In the genomic region with DNA sequence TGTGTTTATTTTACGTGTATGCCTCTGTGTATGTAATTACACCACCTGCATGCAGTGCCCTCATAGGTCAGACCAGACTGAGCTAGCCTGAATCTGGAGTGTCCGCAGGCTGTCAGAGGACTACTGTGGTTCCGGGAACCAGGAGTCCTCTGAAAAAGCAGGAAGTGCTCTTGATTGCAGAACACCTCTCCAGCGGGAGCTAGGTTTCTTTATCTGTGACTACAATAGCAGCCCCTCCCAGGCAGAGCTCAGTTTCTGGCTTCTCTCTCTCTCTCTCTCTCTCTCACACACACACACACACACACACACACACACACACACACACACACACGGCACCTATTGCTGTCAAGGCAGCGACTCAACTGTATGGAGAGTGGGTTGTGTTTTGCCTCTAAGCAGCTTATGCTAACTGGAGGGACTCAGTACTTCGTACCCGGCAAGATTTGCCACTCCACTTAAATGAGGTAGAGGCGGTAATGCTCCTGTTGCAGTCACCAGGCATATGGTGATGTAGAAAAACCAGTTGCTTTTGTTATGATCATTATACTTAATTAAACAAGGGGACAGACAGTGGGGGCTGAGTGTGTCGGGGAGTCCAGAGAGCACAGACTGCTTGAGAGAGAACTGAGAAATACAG, we compare ENCODE assay signal across 9 mouse cellular contexts. TPM values are rescaled to one million over a fixed set of nuclear protein-coding genes. Genes with fewer than 3 reads are reported as not detected.
DNase-seq lines count a peak whose midpoint lies in the region; ATAC-seq and TF ChIP-seq lines count a peak whose summit lies in the region.
"Had no signal": no experiment of that assay in that cellular context is flagged by ENCODE, and none has a peak within 500 bp of the region (broad histone marks: within the 10 kb centered on the region; RNA-seq: fewer than 3 reads in every experiment).

No protein-coding gene starts in this region.

- DNase-seq in forebrain, embryonic 14.5 days (ENCODE audit: low spot score), result peak; percentile 3
- DNase-seq in forebrain, embryonic 10.5 days (ENCODE audit: extremely low spot score, low spot score), result no peak
- DNase-seq in lung, embryonic 14.5 days, result no peak
- DNase-seq in lung, postnatal 14 days, result no peak
- DNase-seq in spleen, postnatal 10 days (ENCODE audit: low spot score in 2 of 2), result no peak

- ATAC-seq in forebrain, embryonic 14.5 days, result no peak
- ATAC-seq in lung, embryonic 14.5 days (ENCODE audit: insufficient read depth), result no peak
- ATAC-seq in granulocyte monocyte progenitor cell, adult 5-6 weeks (replicated peaks; ENCODE audit: poor library complexity, severe bottlenecking), result peak; percentile 50
- ATAC-seq in megakaryocyte-erythroid progenitor cell, adult 5-6 weeks (replicated peaks; ENCODE audit: low FRiP score, low TSS enrichment, poor library complexity, severe bottlenecking), result no peak

- no peaks in the 10 kb centered on the region for H3K36me3 ChIP-seq in forebrain, embryonic 14.5 days (ENCODE audit: control insufficient read depth, insufficient read depth, low read length)
- H3K36me3 ChIP-seq in forebrain, embryonic 10.5 days (replicated peaks), result no peaks in the 10 kb centered on the region; the same call in 1 of the 2 replicates
- no peaks in the 10 kb centered on the region for H3K36me3 ChIP-seq in lung, embryonic 14.5 days (ENCODE audit: insufficient read depth)
- no peaks in the 10 kb centered on the region for H3K36me3 ChIP-seq in small intestine, adult 2 months (ENCODE audit: control insufficient read depth, insufficient read depth, low read length)
- H3K36me3 ChIP-seq: lung, embryonic 15.5 days had no signal

- no peak overlapping the region for H3K9ac ChIP-seq in forebrain, embryonic 14.5 days (ENCODE audit: low read length)
- no peak overlapping the region for H3K9ac ChIP-seq in lung, embryonic 14.5 days
- H3K9ac ChIP-seq: lung, embryonic 15.5 days had no signal

- WGBS in forebrain, embryonic 14.5 days, result 26% methylated on average over 10 of the region's 10 CpGs
- WGBS in forebrain, embryonic 10.5 days, result 34% methylated on average over 10 of the region's 10 CpGs
- WGBS in lung, embryonic 14.5 days, result 30% methylated on average over 10 of the region's 10 CpGs
- WGBS in small intestine, adult 2 months, result 13% methylated on average over 10 of the region's 10 CpGs

- no peak; the same call in 1 of the 2 replicates for TF ChIP-seq POLR2A in small intestine, adult 2 months (IDR thresholded peaks at IDR 0.05; ENCODE audit: low read depth, low read length)

- TF ChIP-seq CTCF in lung, embryonic 14.5 days (IDR thresholded peaks at IDR 0.05; ENCODE audit: low read depth), result no peak
- no peak for TF ChIP-seq CTCF in small intestine, adult 2 months (IDR thresholded peaks at IDR 0.05; ENCODE audit: extremely low read depth, insufficient read length, insufficient replicate concordance, low read depth, low read length)

- H3K9me3 ChIP-seq in forebrain, embryonic 14.5 days (replicated peaks; ENCODE audit: control insufficient read depth, low read length), result no peaks in the 10 kb centered on the region
- no peaks in the 10 kb centered on the region for H3K9me3 ChIP-seq in forebrain, embryonic 10.5 days
- H3K9me3 ChIP-seq in lung, embryonic 14.5 days (ENCODE audit: low read depth, low read length), result no peaks in the 10 kb centered on the region
- H3K9me3 ChIP-seq: lung, embryonic 15.5 days had no signal

- H3K4me1 ChIP-seq in forebrain, embryonic 14.5 days (ENCODE audit: control insufficient read depth, insufficient read depth, low read length), result peaks cover 23% of the 10 kb centered on the region
- peaks cover 54% of the 10 kb centered on the region for H3K4me1 ChIP-seq in forebrain, embryonic 10.5 days
- peaks cover 18% of the 10 kb centered on the region for H3K4me1 ChIP-seq in lung, embryonic 14.5 days (ENCODE audit: insufficient read depth)
- H3K4me1 ChIP-seq in small intestine, adult 2 months (ENCODE audit: control insufficient read depth, insufficient read depth, insufficient read length, low read length), result peaks cover 11% of the 10 kb centered on the region

- no peak overlapping the region for H3K4me3 ChIP-seq in forebrain, embryonic 14.5 days (ENCODE audit: low read depth, low read length)
- H3K4me3 ChIP-seq in forebrain, embryonic 10.5 days, result no peak overlapping the region
- no peak overlapping the region for H3K4me3 ChIP-seq in lung, embryonic 14.5 days (ENCODE audit: low read depth, low read length)
- peak overlapping the region; percentile 3; the same call in 1 of the 2 replicates for H3K4me3 ChIP-seq in small intestine, adult 2 months (ENCODE audit: low read depth, low read length)

- H3K4me2 ChIP-seq in forebrain, embryonic 14.5 days (ENCODE audit: low read length), result no peak overlapping the region
- no peak overlapping the region; the same call in 1 of the 2 replicates for H3K4me2 ChIP-seq in lung, embryonic 14.5 days
- H3K4me2 ChIP-seq: lung, embryonic 15.5 days had no signal

- no peak overlapping the region for H3K27ac ChIP-seq in forebrain, embryonic 14.5 days (ENCODE audit: low read depth, low read length)
- H3K27ac ChIP-seq in forebrain, embryonic 10.5 days, result no peak overlapping the region
- H3K27ac ChIP-seq in lung, embryonic 14.5 days (ENCODE audit: low read depth), result peak overlapping the region; percentile 36; the same call in 1 of the 2 replicates
- peak overlapping the region; percentile 92 for H3K27ac ChIP-seq in small intestine, adult 2 months (ENCODE audit: insufficient read depth, low read depth, low read length)

- no peaks in the 10 kb centered on the region for H3K27me3 ChIP-seq in forebrain, embryonic 14.5 days (replicated peaks; ENCODE audit: control insufficient read depth, insufficient read depth, low read length)
- no peaks in the 10 kb centered on the region for H3K27me3 ChIP-seq in forebrain, embryonic 10.5 days (ENCODE audit: poor library complexity, severe bottlenecking)
- no peaks in the 10 kb centered on the region for H3K27me3 ChIP-seq in lung, embryonic 14.5 days (ENCODE audit: insufficient read depth, low read length)
- no peaks in the 10 kb centered on the region for H3K27me3 ChIP-seq in small intestine, adult 2 months (ENCODE audit: control insufficient read depth, insufficient read depth, low read length)
- H3K27me3 ChIP-seq: lung, embryonic 15.5 days had no signal

RNA-seq across cellular contexts. Expression of gene Coro1c, which starts 1.6 kb away (rescaled TPM):
- 169 and 193 TPM in 2 replicates for polyA plus RNA-seq in forebrain, embryonic 14.5 days (2014; fragmentation: Nextera tagmentation; extraction: Ambion mirVana)
- polyA plus RNA-seq in forebrain, embryonic 10.5 days (2016; fragmentation: Nextera tagmentation; extraction: Ambion mirVana), result 209 and 210 TPM in 2 replicates
- 151 and 165 TPM in 2 replicates for polyA plus RNA-seq in lung, embryonic 14.5 days (2014; fragmentation: Nextera tagmentation; extraction: Ambion mirVana)
- 55.8 and 64.9 TPM in 2 replicates for total RNA-seq in granulocyte monocyte progenitor cell, adult 5-6 weeks (2014; fragmentation: Nextera tagmentation)
- 80.5 and 102 TPM in 2 replicates for total RNA-seq in granulocyte monocyte progenitor cell, adult 5-6 weeks (2017)
- polyA plus RNA-seq in small intestine, adult 2 months (2012; rRNA removed), result 68.3 and 144 TPM in 2 replicates
- total RNA-seq in megakaryocyte-erythroid progenitor cell, adult 5-6 weeks (2014; fragmentation: Nextera tagmentation), result 56.5 and 80.4 TPM in 2 replicates
- 75.7 and 78.0 TPM in 2 replicates for total RNA-seq in megakaryocyte-erythroid progenitor cell, adult 5-6 weeks (2017)

Comparison
In these comparisons a context has a peak if more than half of its experiments do, and no peak if none do; other contexts are left out.
1. H3K27ac ChIP-seq: peak in lung, embryonic 14.5 days (single experiment) and small intestine, adult 2 months (single experiment); none in forebrain, embryonic 14.5 days (single experiment) and forebrain, embryonic 10.5 days (single experiment).